Mouse (Mus musculus): Measurements from ENCODE around the gene Gm10283. TPM values are rescaled to one million over a fixed set of nuclear protein-coding genes. Genes with fewer than 3 reads are reported as not detected.
"Not testable (repeated sequence)": the region's sequence is repeated elsewhere in the genome, so short reads cannot be mapped to it uniquely, and the experiment has no call there.

Gene Gm10283
- total RNA-seq (2021) = not detected
- long read RNA-seq, experiment 1 = 0 reads
- long read RNA-seq, experiment 2 = 0 reads

- no peak for DNase-seq (ENCODE audit: low spot score in 2 of 2)
Observed at GRCm38 (mm10) chr8:60503098-60503497, at the start of gene Gm10283. TSS of gene Gm10283 (minus strand) at chr8:60503198.

- DNase-seq (ENCODE audit: low spot score in 2 of 2) = peak in 1 of 2 experiments; percentile 0
Observed at GRCm38 (mm10) chr8:60534945-60535344, 31.9 kb upstream of the Gm10283 start.

- DNase-seq (ENCODE audit: low spot score in 2 of 2) = no peak
Observed at GRCm38 (mm10) chr8:60518286-60518685, 15.3 kb upstream of the Gm10283 start.

GRCm38 (mm10) chr8:60505653-60506521 lies 2.9 kb upstream of the Gm10283 start, which contains the start of gene Aadat:
TSS of gene Aadat (plus strand) at chr8:60505932.
- peak; percentile 66 to 88 for DNase-seq (ENCODE audit: low spot score in 2 of 2)

- DNase-seq (ENCODE audit: low spot score in 2 of 2) = not testable (repeated sequence)
Observed at GRCm38 (mm10) chr8:60495046-60495445, 8.0 kb downstream of the Gm10283 start.

GRCm38 (mm10) chr8:60494606-60495005 lies 8.4 kb downstream of the Gm10283 start:
- no peak for DNase-seq (ENCODE audit: low spot score in 2 of 2)

- DNase-seq (ENCODE audit: low spot score in 2 of 2) = no peak
Observed at GRCm38 (mm10) chr8:60492471-60492870, 10.5 kb downstream of the Gm10283 start.

GRCm38 (mm10) chr8:60491871-60492270 lies 11.1 kb downstream of the Gm10283 start:
- no peak for DNase-seq (ENCODE audit: low spot score in 2 of 2)

- no peak for DNase-seq (ENCODE audit: low spot score in 2 of 2)
Observed at GRCm38 (mm10) chr8:60490147-60490546, 12.9 kb downstream of the Gm10283 start.

- peak; percentile 76 to 88 for DNase-seq (ENCODE audit: low spot score in 2 of 2)
Observed at GRCm38 (mm10) chr8:60466686-60467335, 36.2 kb downstream of the Gm10283 start.

- no peak for DNase-seq (ENCODE audit: low spot score in 2 of 2)
Observed at GRCm38 (mm10) chr8:60449296-60449695, 53.7 kb downstream of the Gm10283 start.

GRCm38 (mm10) chr8:60444989-60445388 lies 58.0 kb downstream of the Gm10283 start:
- peak; percentile 20 to 68 for DNase-seq (ENCODE audit: low spot score in 2 of 2)

- no peak for DNase-seq (ENCODE audit: low spot score in 2 of 2)
Observed at GRCm38 (mm10) chr8:60438557-60438956, 64.4 kb downstream of the Gm10283 start.

GRCm38 (mm10) chr8:60436872-60437271 lies 66.1 kb downstream of the Gm10283 start:
- no peak for DNase-seq (ENCODE audit: low spot score in 2 of 2)

GRCm38 (mm10) chr8:60432649-60433048 lies 70.3 kb downstream of the Gm10283 start:
- DNase-seq (ENCODE audit: low spot score in 2 of 2) = no peak

GRCm38 (mm10) chr8:60406358-60406757 lies 96.6 kb downstream of the Gm10283 start:
- no peak for DNase-seq (ENCODE audit: low spot score in 2 of 2)

GRCm38 (mm10) chr8:60404994-60405548 lies 97.9 kb downstream of the Gm10283 start:
- DNase-seq (ENCODE audit: low spot score in 2 of 2) = no peak

- DNase-seq (ENCODE audit: low spot score in 2 of 2) = no peak
Observed at GRCm38 (mm10) chr8:60393675-60394074, 109.3 kb downstream of the Gm10283 start.

GRCm38 (mm10) chr8:60386589-60386988 lies 116.4 kb downstream of the Gm10283 start:
- DNase-seq (ENCODE audit: low spot score in 2 of 2) = no peak

Measured in layer of hippocampus, postnatal 14 days (tissue).